11 mouse cellular contexts compared by ENCODE assay signal in the genomic region with DNA sequence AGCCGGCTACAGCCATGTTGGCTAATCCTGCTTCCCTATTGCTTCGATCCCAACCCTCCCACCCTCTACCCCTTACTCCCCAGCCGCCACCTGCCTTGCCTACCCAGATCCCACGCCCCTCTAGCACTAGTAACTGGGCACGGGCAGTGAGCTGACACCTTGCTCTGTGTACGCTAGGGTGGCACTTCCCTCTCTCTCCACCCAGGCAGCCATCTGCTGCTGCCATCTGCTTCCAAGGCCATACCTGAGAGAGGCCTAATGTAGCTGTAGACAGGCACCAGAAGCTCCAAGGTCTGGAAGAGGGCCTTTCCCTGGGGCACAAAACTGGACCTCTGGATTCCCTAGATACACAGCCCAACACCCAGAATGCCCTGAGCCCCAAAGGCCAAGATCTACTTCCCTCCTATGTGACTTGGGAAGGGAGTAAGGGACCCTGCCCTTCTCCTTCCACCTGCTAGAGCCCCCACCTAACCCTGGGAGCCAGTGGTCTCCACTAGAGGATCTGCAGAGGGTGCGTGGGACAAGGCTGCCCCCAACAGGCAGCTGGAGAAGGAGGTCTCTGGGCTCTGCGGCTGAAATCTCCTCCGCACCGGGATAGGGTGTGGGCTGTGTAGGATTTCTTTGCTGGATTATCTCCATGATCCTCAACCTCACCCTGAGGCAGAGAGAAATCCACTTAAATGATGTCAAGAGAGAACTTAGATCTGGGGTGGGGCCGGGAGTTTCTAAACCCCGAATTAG.
DNase-seq lines count a peak whose midpoint lies in the region; ATAC-seq and TF ChIP-seq lines count a peak whose summit lies in the region.
"Had no signal": no experiment of that assay in that cellular context is flagged by ENCODE, and none has a peak within 500 bp of the region (broad histone marks: within the 10 kb centered on the region; RNA-seq: fewer than 3 reads in every experiment).

No protein-coding gene starts in this region.

- H3K27me3 ChIP-seq in heart, adult 2 months (ENCODE audit: control insufficient read depth, insufficient read depth, low read length), result no peaks in the 10 kb centered on the region
- H3K27me3 ChIP-seq in thymus, adult 2 months (ENCODE audit: control insufficient read depth, insufficient read depth, low read length), result no peaks in the 10 kb centered on the region
- no peaks in the 10 kb centered on the region; the same call in 1 of the 2 replicates for H3K27me3 ChIP-seq in forebrain, embryonic 12.5 days
- H3K27me3 ChIP-seq: stomach, embryonic 15.5 days had no signal

- 42% methylated on average over 12 of the region's 12 CpGs for WGBS in heart, adult 2 months
- 65% methylated on average over 12 of the region's 12 CpGs for WGBS in thymus, adult 2 months
- WGBS in forebrain, embryonic 12.5 days, result 52% methylated on average over 12 of the region's 12 CpGs

- DNase-seq in heart, adult 2 months, result peak in 1 of 2 experiments; percentile 27
- DNase-seq in heart, postnatal 4 days, result no peak
- DNase-seq in thymus, postnatal 25 days, result peak; percentile 14
- no peak for DNase-seq in thymus, adult 2 months
- DNase-seq in layer of hippocampus, postnatal 25 days (ENCODE audit: extremely low spot score in 1 of 2, low spot score in 1 of 2), result peak; percentile 36 to 54
- peak; percentile 65 for DNase-seq in retina, postnatal 1 day

- intact Hi-C loops in heart, adult 2 months (cut with DNase I), result no loop called here

- peak; percentile 36 for TF ChIP-seq CTCF in heart, adult 2 months (IDR thresholded peaks at IDR 0.05)
- TF ChIP-seq CTCF in thymus, adult 2 months (IDR thresholded peaks at IDR 0.05; ENCODE audit: borderline replicate concordance, control insufficient read depth, extremely low read depth, insufficient read depth, low read length, poor library complexity), result no peak

- no peak overlapping the region for H3K4me2 ChIP-seq in forebrain, embryonic 12.5 days
- H3K4me2 ChIP-seq: limb, embryonic 13.5 days; stomach, embryonic 15.5 days had no signal

- no peaks in the 10 kb centered on the region for H3K36me3 ChIP-seq in heart, adult 2 months (ENCODE audit: control insufficient read depth, insufficient read depth, low read length)
- no peaks in the 10 kb centered on the region for H3K36me3 ChIP-seq in thymus, adult 2 months (ENCODE audit: control insufficient read depth, insufficient read depth, low read length)
- H3K36me3 ChIP-seq in forebrain, embryonic 12.5 days (replicated peaks), result no peaks in the 10 kb centered on the region
- H3K36me3 ChIP-seq: limb, embryonic 13.5 days; stomach, embryonic 15.5 days had no signal

- TF ChIP-seq EP300 in heart, adult 2 months (IDR thresholded peaks at IDR 0.05; ENCODE audit: insufficient read depth, low read depth, low read length), result no peak

- no peaks in the 10 kb centered on the region for H3K79me2 ChIP-seq in heart, adult 2 months (replicated peaks; ENCODE audit: control insufficient read depth, insufficient read depth, low read length)

- H3K4me1 ChIP-seq in heart, adult 2 months (ENCODE audit: control insufficient read depth, insufficient read depth, low read length), result no peaks in the 10 kb centered on the region
- no peaks in the 10 kb centered on the region for H3K4me1 ChIP-seq in thymus, adult 2 months (replicated peaks; ENCODE audit: control insufficient read depth, insufficient read depth, low read length)
- H3K4me1 ChIP-seq in forebrain, embryonic 12.5 days, result peaks cover 6% of the 10 kb centered on the region

- H3K9me3 ChIP-seq in forebrain, embryonic 12.5 days, result no peaks in the 10 kb centered on the region
- H3K9me3 ChIP-seq: limb, embryonic 13.5 days; stomach, embryonic 15.5 days had no signal

- no peak for TF ChIP-seq POLR2A in heart, adult 2 months (IDR thresholded peaks at IDR 0.05; ENCODE audit: insufficient read depth, low read depth, low read length)
- no peak for TF ChIP-seq POLR2A in thymus, adult 2 months (IDR thresholded peaks at IDR 0.05; ENCODE audit: control insufficient read depth, extremely low read depth, insufficient read depth, low read length, poor library complexity)

- no peak overlapping the region for H3K9ac ChIP-seq in heart, adult 2 months (ENCODE audit: low read depth, low read length)
- H3K9ac ChIP-seq in forebrain, embryonic 12.5 days, result no peak overlapping the region
- H3K9ac ChIP-seq: limb, embryonic 13.5 days; stomach, embryonic 15.5 days had no signal

- no peak overlapping the region for H3K4me3 ChIP-seq in heart, adult 2 months
- H3K4me3 ChIP-seq in thymus, adult 2 months (ENCODE audit: control insufficient read depth, insufficient read depth, low read length), result no peak overlapping the region
- no peak overlapping the region for H3K4me3 ChIP-seq in forebrain, embryonic 12.5 days (replicated peaks)
- H3K4me3 ChIP-seq: erythroblast, embryonic 14.5 days; limb, embryonic 13.5 days; stomach, embryonic 15.5 days had no signal

- peak; percentile 67; the same call in 1 of the 2 replicates for ATAC-seq in forebrain, embryonic 12.5 days (ENCODE audit: low FRiP score)
- ATAC-seq in CD4-positive, CD25-positive, alpha-beta regulatory T cell, adult 4 months, result no peak

- H3K27ac ChIP-seq in heart, adult 2 months, result no peak overlapping the region
- no peak overlapping the region for H3K27ac ChIP-seq in thymus, adult 2 months (ENCODE audit: control insufficient read depth, insufficient read depth, low read length)
- no peak overlapping the region for H3K27ac ChIP-seq in forebrain, embryonic 12.5 days
- H3K27ac ChIP-seq: limb, embryonic 13.5 days; stomach, embryonic 15.5 days had no signal

Comparison
In these comparisons a context has a peak if more than half of its experiments do, and no peak if none do; other contexts are left out.
1. DNase-seq: peak in thymus, postnatal 25 days (single experiment), layer of hippocampus, postnatal 25 days (2 of 2) and retina, postnatal 1 day (single experiment); none in heart, postnatal 4 days (single experiment) and thymus, adult 2 months (single experiment).